Mouse (Mus musculus) liver (tissue): Measurements from ENCODE around the gene Calm3.
A peak's percentile ranks its signal among the peaks of the same experiment; 100 is the strongest.
"Not testable (repeated sequence)": the region's sequence is repeated elsewhere in the genome, so short reads cannot be mapped to it uniquely, and the experiment has no call there.

Source experiments
- DNase-seq: peaks from one replicate; pipeline ENCODE4 v3.0.0-alpha.2; 2020; ENCODE audit warnings: mixed read lengths

Gene Calm3

DNA sequence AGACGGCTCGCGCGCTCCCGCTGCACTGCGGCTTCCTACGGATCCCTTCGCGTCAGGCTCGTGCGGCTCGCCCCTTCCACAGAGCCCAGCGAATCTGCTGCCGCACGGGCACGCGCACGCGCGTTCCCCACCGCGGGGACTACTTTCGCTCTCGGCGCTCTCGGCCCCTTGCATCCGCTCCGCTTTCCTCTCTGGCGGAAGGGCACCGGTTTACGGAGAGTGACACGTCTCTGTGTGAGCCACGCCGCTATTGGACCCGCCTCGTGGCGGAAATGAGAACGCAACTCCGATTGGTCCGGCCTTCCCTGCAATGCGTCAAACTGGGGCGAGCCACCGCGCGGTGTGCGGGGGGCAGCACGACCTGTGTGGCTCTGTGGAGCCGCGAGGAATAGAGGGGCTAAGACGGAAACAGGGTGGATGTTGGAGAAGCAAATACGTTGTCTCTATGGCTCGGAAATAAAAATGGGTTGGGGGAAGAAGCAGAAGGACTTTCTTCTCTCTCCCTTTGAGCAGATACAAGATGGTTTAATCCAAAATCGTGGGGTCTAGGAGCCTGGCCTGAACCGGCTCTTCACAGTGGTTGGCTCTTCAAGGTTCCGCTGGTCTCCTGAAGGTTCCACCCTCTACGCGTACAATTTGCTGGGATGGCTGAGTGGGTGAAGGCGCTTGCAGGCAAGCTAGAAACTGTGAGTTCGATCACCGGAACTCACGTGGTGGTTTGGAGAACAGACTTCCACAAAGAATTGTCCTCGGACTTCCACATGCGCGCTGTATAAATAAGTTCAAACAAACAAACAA, at the start of gene Calm3:
TSS of gene Calm3 (minus strand) at position 78 of the 798 bp plus-strand sequence.
- DNase-seq: peak; percentile 99

DNA sequence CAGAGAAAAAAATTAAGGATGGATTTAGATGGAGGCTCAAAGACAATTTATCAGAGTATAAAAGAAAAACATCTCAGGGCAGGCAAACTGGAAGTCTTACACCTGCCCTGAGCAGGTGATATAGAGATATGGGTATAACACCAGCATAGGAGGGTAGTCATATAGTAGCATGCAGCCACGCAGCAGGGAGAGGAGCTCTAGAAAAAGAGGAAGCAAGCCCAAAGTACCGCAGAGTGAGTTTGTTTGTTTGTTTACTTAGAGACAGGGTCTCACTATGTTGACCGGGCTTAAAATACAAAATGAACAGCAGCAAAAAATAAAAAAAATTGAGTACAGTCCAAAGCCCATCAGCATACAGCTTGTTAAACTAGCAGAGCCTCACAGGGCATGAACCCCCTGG, 47.2 kb upstream of the Calm3 start:
- no peak for DNase-seq

DNA sequence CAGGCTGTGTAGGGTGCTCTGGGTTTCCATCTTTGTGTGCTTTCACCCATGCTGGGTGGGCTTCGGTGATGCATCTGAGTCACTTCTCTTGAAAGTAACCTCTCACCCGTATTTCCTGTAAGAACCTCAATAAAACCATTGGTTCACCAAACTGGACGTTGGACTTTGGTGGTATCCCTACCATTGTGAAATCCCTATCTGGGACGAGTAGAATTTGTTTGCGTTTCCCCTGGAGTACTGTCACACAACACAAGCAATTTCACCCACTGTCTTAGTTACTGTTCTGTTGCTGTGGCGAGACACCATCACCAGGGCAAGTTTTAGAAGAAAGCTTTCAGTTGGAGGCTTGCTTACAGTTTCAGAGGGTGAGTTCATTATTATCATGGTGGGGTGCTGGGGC, 44.5 kb upstream of the Calm3 start:
- DNase-seq: no peak

DNA sequence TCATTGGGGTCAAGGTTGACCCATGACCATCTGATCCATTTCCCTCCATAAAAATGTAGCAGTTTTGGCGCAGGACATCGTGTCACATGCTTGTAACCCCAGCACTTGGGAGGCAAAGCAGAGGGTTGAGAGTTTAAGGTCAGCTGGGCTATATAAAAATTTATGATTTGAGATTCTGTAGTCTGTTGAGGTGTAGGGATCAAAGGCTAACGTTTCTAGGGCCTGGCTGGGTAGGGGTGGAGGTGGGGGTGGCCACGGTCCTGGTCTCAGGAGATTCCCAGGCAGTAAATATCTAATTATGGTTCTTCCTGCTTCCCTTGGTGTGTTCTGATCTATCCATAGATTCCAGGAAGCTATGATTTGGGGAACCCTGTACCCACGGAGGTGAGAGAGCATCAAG, 37.8 kb upstream of the Calm3 start:
- DNase-seq: no peak

DNA sequence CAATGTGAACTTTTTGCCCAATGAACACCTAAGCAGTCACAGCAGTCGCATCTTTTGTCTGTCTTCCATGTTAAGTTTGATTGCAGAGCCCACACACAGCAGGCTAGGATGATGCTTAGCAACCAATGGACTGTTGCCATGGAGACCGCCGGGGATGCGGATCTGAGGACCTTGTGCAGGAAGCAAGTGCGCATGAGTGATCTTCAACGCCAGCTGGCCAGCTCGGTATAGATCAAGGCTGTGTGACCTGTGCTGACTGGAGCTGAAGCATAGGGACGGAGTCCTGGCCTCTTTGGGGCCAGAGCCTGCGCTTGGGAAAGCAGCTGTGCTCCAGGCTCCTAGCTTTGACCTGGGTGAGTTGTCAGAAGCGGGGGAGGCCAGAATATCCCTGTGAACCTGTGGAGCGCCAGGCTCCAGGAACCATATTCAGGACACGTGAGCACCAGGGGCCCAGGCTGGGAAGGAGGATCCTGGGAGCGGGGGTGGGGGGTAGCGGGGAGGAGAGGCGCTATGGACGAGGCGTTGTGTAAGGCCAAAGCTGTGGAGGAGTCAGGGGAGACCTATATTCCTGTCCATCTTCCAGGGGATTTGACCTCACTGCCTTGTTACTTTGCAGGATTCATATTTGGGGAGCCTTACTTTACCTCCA, 35.7 kb upstream of the Calm3 start, which contains the start of gene Pnmal1:
TSS of gene Pnmal1 (plus strand) at position 141 of the 649 bp plus-strand sequence.
- peak; percentile 25 for DNase-seq

DNA sequence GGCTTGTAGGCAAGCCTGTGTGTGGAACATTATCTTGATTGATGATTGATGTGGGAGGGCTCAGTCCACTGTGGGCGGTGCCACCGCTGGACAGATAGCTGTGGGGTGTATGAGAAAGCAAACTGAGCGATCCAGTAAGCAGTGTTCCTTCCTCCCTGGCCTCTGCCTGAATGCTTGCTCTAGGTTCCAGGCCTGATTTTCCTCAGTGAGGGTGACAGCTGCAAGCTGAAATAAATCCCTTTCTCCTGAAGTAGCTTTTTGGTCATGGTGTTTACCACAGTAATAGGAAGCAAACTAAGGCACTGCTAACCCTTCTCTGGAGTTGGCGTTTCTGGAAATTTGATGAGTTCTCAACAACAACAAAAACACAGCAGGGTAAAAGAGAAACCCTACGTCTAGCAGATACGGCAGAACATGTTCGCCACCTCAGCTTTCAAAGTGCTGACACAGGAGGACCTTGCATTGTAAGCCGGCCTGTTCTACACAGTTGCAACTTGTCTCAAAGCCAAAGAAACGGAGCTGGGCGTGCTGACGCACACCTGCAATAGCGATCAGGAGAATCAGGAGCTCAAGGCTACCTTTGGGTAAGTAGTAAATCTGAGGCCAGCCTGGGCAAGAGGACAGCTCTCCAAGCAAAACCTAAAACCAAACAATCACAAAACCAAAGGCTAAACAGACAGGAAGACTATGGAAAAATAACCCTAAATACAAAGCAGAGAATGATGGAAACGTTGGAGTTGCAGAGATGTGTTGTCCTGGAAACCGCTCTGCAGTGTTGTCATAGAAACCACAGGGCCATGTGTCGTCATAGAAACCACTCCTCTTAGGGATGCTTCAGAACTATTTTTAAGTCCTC, 32.7 kb upstream of the Calm3 start:
- no peak for DNase-seq

DNA sequence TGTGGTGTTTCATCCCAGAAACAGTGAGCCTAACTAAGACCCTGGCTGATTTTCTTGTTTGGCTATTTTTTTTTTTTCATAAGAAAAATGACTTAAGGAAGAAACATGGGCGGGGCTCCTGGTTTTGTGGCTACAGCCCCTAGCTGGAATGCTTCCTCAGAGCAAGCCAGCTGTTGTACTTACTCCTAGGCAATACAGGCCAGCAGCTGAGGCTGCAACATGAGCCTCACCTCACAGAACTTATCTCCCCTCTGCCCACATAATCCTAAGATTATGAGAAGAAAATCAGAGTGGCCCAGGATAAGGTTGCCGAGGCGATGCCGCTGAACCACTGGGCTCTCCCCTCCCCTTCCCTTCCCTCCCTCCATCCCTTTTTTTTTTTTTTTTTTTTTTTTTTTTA, 31.8 kb upstream of the Calm3 start:
- no peak for DNase-seq

DNA sequence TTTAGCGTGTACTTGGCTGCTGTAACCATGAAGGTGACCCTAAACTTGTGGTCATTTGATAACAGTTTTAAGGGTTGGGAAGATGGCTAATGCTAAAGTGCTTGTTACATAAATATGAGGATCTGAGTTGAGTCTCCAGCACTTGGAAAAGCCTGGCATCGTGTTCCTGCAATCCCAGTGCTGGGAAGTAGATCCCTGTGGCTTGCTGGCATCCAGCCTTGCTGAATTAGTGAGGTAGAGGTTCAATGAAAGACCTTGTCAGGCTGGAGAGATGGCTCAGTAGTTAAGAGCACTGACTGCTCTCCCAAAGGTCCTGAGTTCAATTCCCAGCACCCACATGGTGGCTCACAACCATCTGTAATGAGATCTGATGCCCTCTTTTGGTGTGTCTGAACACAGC, 29.9 kb upstream of the Calm3 start:
- DNase-seq: not testable (repeated sequence)

DNA sequence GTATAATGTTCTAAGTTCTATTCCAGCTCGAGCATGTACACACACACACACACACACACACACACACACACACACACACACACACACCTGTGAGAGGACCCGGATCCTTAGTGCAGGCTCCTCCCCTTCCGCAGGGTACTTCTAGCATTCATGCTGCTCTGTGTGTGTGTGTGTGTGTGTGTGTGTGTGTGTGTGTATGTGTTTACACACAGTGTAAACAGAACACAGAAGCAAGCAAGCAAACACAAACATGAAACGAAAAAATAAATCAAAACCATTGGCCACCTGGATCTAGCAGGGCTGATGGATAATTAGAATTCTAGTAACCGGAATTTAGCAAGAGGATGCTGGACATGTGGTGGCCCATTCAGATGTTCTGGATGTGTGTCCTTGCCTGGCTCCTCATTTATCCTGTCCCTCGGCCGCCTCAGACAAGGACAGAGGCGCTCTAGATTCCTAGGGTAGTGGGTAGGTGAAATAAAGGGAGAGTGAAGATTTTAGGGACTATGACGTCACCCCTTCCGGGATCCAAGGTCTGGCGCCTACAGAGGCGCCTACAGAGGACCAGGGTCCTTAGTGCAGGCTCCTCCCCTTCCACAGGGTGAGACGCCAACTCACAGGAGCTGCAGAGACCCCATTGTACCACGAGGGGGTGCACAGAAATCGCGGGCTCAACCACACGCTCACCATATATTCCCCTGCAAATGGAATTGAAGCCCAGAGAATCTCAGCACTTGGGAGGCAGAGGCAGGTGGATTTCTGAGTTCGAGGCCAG, 27.1 kb upstream of the Calm3 start:
- peak; percentile 74 for DNase-seq

DNA sequence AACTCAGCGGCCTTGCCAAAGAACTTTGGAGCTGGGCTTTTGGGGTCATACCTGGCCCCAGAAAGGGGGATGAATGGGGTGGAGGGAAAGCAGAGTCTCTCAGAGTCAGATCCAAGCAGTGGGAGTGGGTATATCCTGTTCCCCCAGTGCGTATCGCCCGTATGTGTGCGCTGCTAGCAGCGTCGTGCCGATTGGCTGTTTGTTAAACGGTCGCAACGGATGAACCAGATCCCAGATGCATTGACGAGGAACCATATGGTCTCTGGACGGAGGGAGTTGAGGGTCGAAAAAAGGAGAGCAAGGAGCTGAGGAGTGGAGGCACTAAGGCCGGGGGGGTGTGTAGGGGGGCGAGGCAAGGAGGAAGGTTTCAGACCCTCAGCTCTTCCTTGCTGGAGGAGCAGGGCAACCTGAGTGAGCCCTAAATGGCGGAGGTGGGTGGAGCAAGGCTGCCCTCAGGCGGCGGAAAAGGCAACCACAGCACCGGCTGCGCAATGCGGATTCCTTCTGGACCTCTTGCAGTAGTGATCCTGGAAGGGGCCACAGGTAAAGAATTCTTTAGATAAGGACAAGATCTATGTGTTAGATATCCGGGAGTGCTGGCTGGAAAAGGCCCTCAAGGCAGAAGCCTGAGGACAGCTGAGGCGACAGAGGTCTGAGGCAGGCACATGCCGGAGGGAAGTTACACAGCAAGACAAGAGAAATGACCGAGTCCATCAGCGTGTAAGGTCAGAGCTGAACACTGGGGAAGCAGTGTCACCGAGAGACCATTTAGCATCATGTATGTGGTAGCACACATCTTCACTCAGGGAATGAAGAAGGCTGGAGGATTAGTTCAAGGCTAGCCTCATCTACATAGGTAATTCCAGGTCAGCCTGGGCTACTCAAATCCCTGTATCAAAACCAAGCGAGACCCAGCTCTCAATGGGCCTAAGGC, 26.3 kb upstream of the Calm3 start:
- DNase-seq: peak; percentile 71

DNA sequence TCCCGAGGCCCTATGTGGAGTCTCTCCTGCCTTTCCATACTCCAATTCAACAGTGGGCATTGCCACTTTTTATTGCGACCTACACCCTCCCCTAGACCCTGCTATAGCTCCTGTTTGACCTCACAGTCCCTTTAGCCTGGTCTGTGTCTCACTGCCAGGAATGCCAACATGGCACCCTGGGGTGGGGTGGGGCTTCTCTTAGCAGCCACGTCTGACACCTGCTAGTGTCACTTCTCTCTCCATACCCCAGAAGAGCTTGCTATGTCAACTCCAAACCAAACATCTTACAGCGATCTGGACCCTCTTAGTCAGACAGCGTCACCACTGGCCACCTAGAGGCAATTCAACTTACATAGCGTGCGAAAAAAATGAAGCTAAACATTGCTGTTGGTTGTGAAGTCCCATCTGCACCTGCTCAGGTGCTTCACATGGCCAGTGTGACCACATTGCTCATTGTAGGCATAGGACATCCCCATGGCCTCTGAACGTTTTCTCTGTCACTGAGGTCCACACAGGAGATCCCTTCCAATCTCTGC, 25.1 kb upstream of the Calm3 start:
- no peak for DNase-seq

DNA sequence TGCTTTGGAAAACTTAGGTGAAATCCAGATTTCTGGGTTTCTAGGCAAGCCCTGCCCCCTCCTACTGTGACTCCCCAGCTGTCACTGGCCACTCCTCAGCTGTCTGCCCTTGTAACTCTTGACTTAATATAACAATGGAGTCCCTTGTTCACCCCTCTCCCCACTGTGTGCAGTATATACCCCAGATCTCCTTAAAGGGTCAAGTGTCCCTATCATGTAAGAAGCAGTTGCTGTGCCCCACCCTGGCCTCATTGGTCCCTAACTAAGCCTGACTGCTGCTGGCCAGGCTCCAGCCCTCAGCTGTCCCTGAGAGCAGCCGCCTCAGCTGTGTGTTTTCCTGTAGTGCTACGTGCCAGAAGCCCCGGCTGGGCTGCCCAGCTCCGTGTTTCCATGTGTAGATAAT, 24.0 kb upstream of the Calm3 start:
- no peak for DNase-seq

DNA sequence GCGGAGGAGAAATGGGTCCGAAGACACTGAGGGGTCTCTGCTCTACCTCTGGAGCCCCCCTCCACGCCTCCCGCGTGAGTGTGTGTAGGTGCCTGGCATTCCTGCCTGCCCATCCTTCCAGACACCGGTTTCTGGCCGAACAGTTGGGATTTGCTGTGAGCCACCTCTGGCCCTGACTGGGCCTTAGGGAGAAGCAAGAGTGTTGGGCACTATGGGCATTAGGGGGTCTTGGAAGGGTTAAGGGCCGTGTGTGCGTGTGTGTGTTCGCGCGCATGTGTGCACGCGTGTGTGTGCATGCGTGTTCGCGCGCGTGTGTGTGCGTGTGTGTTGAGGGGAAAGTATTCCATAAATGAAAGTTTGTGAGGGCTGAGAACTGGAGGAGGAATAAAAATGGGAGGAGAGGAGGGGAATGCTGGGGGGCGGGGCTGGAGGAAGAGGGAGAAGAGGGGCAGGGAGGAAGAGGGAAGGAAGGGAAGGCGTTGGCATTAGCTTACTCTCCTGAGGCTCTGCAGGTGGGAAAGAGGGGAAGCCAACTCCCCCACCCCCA, 23.5 kb upstream of the Calm3 start:
- DNase-seq: no peak

DNA sequence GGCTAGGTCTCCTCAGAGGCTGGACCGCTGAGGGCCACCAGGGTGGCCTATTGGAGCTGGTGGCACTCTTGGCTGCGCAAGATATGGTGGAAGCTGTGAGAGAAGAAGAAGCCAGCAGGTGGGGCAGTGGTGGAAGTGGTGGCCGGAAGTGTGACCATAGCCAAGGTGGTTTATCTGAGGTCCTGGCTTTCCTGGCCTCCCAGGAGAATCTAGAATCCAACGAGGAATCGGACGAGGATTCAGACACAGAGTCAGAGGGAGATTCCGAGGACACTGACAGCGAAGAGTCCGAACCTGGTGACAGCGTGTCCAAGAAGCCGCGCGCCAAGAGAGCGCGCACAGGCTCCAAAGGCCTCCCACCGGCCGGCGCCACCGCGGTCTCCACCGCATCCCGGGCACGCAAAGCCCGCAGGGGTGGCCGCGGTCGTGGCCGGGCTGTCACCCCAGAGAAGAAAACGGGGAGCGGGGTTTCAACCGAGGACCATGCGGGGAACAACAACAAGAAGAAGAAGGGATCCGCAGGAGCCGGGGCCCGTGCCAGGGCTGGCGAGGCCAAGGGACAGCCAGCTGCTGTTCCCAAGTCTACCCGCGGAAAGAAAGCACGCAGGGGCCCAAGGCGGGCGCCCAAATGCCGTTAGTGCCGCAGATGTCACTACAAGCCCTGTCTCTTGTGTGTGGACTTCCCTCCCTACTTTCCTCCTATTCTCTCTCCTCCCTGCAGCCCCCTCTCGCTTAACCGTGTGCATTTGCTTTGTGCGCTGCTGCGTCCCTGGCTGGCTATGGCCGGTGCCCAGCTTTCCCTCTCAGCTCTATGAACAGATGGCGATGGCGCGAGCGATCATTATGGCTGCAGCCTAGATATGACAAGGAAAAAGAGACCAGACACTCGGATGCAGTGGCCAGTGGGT, 22.8 kb upstream of the Calm3 start:
- no peak for DNase-seq

DNA sequence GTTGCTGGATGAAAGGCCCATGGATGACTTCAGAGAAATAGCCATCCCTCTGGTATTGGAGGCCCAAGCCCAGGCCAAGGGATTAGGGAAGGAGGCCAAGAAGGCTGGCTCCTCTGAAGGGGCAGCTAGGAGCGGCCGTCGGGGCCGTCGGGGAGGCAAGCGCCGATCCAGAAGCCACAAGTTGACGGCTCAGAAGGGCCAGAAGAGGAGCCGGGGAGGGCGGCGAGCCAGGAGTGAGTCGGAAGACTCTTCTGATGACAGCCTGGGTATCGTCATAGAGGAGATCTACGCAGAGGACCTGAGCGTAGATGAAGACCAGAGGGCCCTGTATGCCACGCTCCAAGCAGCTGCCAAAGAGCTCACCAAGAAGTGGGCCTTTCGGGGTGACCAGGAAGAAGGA, 21.5 kb upstream of the Calm3 start:
- DNase-seq: no peak

DNA sequence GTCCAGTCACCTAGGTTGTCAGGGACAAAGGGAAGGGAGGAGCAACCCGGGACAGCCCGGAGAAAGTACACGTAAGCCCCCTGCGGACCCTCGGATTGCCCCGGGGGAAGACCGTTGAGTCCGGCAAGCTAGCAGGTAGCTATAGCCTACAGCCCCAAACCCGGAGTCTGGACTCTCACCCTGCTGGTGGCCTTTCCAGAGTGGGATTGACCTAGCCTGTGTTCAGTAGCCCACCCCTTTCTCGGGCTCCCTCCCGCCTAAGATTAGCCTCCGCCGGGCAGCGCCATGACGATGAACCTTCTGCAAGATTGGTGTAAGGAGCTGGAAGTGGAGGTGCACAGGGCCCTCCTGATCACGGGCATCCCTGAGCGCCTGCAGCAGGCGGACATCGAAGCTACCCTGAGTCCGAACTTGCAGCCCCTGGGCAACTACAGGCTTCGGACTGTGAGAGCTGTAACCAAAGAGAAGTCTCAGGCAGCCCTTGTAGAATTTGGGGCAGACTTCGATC, 20.9 kb upstream of the Calm3 start:
- DNase-seq: no peak

DNA sequence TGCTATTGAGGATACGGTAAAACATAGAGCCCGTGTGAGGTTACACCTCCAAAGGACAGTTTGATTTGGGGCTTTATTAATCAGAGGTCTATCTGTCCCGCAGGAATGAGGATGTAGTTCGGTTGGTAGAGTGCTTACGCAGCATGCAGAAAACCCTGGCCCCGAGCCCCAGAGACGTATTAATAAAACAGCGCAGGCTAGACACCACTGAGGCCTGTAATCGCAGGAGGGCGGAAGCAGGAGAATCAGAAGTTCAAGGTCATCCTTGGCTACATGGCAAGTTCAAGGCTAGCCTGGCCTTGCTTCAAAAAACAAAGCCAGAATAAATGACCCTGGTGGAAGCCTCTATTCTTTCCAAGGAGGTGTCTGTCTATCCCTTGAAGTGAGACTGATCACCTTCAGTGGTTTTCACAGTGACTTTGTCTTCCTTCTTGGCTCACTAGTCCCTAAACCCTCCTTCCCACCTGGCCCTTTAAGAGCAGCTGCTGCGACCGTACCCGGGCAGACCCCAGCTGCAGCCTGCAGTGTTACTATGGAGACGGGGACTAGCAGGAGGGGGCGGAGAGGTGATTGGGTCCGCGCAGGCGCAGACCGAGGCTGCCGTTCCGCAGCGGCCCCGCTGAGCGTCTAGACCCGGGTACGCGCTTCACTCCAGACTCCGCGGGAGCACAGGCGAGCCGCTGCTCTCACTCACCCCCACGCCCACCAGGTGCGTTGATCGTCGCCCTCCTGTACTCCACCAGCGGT, 20.3 kb upstream of the Calm3 start, which contains the start of gene Pnmal2:
TSS of gene Pnmal2 (plus strand) at position 622 of the 747 bp plus-strand sequence.
- DNase-seq: peak; percentile 77

DNA sequence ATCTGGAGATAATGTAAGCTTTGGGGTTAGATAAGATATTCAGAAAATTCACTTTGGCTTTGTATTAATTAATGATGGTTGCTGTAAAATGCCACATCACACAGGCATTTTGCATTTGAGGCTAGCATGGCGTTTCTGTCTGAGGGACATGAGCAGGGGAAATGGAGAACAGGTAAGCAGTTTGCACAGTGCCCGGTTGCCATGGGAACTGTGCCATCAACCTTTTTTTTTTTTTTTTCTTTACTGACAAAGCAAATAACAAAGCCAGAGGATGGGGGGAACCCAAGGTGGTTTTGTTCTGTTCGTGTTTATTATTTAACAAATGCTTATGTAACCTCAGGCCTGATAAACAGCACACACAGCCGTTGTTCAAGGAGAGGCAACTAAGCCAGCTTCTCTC, 18.9 kb upstream of the Calm3 start:
- DNase-seq: no peak

DNA sequence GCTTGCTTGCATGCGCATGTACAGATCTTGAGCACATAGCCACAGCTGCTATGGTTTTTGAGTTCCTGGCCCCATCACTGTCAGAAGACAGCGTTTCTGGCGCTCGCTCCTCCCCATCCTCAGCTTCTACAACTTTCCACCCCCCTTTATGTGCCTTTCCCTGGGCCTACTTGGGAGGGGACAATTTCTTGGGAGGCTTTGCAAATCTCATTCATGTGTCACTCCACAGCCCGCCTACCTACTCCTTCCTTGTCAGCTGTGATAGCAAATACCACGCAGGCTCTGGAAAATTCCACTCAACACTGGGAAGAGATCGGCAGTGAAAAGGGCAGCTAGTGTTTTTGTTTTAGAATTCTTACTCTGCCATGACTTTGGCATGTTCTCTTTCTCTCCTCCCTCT, 16.4 kb upstream of the Calm3 start:
- DNase-seq: no peak
